Mouse (Mus musculus) splenic B cell, adult 2 months (primary cell): ENCODE data around the gene Myf5.

Experiments
- DNase-seq: peaks from one replicate; pipeline ENCODE4 v3.0.0-alpha.2; 2011; ENCODE audit warnings: low read depth, low spot score
- H3K27me3 ChIP-seq: 2 replicates; pipeline ENCODE4 v1.6.1; 2012; ENCODE audit warnings: mild to moderate bottlenecking, low read length, moderate library complexity, mixed read lengths; ENCODE audit not compliant: control insufficient read depth, poor library complexity, insufficient read depth, severe bottlenecking
- H3K36me3 ChIP-seq: 2 replicates; pipeline ENCODE4 v1.6.1; 2012; ENCODE audit warnings: mild to moderate bottlenecking, low read length, moderate library complexity, mixed read lengths; ENCODE audit not compliant: control insufficient read depth, poor library complexity, insufficient read depth, severe bottlenecking

Myf5 gene

GRCm38 (mm10) chr10:107485870-107486269 is at the start of gene Myf5:
Gene Myf5, minus strand, starts transcription at chr10:107486134.
- DNase-seq, result no peak
- Histone ChIP-seq H3K27me3 (no peaks in the 10 kb centered on the region), H3K36me3 (no peaks in the 10 kb centered on the region)

DNA sequence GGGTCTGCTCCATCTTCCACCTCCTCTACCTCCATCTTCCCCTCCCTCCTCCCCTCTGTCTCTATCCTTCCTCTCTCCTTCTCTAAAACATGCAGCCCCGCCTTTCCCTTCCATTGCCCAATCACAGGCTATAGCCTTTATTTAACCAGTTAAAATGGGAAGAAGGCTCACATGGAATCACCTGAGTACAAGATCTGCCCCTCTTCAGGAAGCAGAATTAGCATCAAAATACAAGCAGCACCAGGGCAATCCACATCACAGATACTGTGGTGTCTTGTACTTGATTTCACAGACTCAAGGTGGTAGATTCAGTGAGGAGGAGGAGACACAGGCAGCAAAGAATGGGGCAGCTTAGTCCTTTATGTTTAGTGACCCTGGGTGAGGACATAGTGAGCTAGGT is 42.8 kb upstream of the Myf5 start:
- H3K36me3 ChIP-seq, result no peaks in the 10 kb centered on the region
- DNase-seq, result no peak
- H3K27me3 ChIP-seq, result no peaks in the 10 kb centered on the region; the same call in 1 of the 2 replicates

DNA sequence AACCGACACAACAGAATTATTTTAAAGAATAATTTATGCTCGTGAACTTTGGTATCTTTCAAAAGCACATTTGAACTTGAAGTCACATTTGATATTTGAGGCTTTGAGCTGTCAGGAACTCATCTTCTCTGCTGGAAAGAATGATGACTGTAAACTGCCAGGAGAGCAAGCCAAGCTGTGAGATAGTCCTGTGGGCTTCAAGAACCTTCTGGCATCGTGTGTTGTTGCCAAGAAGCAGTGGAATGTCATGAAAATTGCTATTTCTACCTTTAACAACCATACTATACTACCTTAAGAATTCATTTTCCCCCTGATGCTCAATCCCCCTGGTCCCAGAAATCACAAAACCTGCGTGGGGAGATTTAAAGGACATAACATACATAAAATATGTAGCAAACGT is 33.3 kb upstream of the Myf5 start:
- DNase-seq, result no peak
- Histone ChIP-seq H3K27me3 (no peaks in the 10 kb centered on the region), H3K36me3 (no peaks in the 10 kb centered on the region)

- no peak for DNase-seq
- no peaks in the 10 kb centered on the region for H3K27me3 ChIP-seq
Measured at GRCm38 (mm10) chr10:107516641-107517040, 30.7 kb upstream of the Myf5 start.

DNA sequence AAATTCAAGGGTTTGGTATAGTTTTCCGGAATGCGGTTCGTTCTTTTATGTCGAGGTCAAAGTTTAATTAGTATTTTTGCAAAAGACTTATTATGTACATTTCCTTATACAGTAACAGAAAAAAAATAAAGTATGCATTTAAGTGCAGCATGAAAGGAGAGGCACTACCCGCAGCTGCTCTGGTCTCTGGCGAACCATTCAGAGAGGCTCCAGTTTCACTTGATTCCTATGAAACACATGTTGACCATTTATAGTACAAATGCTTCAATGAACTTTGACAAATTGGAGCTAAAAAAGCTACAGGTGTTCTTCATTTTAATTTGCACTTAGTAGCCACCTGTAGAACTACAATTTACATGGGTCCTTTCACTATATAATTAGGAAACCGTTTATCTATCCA is 28.8 kb upstream of the Myf5 start:
- Histone ChIP-seq H3K27me3 (no peaks in the 10 kb centered on the region), H3K36me3 (no peaks in the 10 kb centered on the region)
- DNase-seq, result no peak

More at GRCm38 (mm10) chr10:107516641-107517040, 30.7 kb upstream of the Myf5 start:
- H3K36me3 ChIP-seq, result no peaks in the 10 kb centered on the region

GRCm38 (mm10) chr10:107506397-107506796 is 20.5 kb upstream of the Myf5 start:
- no peak for DNase-seq
- no peaks in the 10 kb centered on the region for H3K36me3 ChIP-seq

DNA sequence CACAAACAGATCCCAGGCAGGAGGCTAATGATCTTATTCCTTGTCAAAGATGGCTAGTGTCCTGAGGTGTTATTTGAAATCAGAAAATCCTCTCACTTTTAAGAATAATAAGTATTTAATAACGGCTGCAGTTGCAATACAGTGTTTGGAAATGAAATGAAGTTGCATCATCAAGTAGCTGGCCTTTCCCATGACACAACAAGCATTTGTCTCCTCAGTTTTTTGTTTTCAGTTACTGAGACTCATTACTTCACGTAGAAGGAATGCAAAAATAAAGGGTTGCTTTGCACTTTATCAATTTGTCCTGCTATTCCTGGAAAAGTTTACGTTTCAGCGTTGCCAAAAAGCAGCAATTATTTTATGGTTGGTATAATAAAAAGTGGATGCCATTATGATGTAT is 17.5 kb upstream of the Myf5 start:
- Histone ChIP-seq H3K36me3 (no peaks in the 10 kb centered on the region), H3K27me3 (no peaks in the 10 kb centered on the region)
- no peak for DNase-seq

More at GRCm38 (mm10) chr10:107506397-107506796, 20.5 kb upstream of the Myf5 start:
- no peaks in the 10 kb centered on the region for H3K27me3 ChIP-seq

DNA sequence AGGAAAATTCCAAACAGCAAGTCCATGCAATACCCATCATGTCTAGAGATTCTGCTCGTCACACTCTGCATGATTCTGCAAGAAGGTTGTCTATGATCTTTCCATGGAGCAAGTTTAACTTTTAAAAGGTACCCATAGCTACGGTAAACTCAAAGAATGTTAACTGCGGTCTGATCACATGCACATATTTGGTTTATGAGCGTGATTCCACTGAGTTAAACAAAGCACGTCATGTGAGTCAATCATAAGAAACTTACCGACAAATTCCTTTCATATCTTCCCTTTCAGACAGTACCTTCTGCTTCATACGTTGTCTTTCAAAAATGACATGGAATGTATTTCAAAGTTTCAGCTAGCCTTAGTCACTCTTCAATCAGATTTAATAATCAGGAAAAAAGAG is 16.3 kb upstream of the Myf5 start:
- H3K27me3 ChIP-seq, result no peaks in the 10 kb centered on the region
- no peaks in the 10 kb centered on the region for H3K36me3 ChIP-seq
- no peak for DNase-seq

- no peak for DNase-seq
- no peaks in the 10 kb centered on the region for H3K36me3 ChIP-seq
- H3K27me3 ChIP-seq, result no peaks in the 10 kb centered on the region
Measured at GRCm38 (mm10) chr10:107499656-107500055, 13.7 kb upstream of the Myf5 start.

GRCm38 (mm10) chr10:107496402-107496801 is 10.5 kb upstream of the Myf5 start:
- no peaks in the 10 kb centered on the region for H3K36me3 ChIP-seq
- no peaks in the 10 kb centered on the region for H3K27me3 ChIP-seq
- DNase-seq, result no peak

GRCm38 (mm10) chr10:107494568-107494967 is 8.6 kb upstream of the Myf5 start, which contains the start of gene Myf6:
Gene Myf6, minus strand, starts transcription at chr10:107494737.
- no peak for DNase-seq
- Histone ChIP-seq H3K36me3 (no peaks in the 10 kb centered on the region), H3K27me3 (no peaks in the 10 kb centered on the region)

GRCm38 (mm10) chr10:107493580-107494474 is 7.9 kb upstream of the Myf5 start:
- H3K36me3 ChIP-seq, result no peaks in the 10 kb centered on the region
- no peak for DNase-seq
- no peaks in the 10 kb centered on the region for H3K27me3 ChIP-seq

DNA sequence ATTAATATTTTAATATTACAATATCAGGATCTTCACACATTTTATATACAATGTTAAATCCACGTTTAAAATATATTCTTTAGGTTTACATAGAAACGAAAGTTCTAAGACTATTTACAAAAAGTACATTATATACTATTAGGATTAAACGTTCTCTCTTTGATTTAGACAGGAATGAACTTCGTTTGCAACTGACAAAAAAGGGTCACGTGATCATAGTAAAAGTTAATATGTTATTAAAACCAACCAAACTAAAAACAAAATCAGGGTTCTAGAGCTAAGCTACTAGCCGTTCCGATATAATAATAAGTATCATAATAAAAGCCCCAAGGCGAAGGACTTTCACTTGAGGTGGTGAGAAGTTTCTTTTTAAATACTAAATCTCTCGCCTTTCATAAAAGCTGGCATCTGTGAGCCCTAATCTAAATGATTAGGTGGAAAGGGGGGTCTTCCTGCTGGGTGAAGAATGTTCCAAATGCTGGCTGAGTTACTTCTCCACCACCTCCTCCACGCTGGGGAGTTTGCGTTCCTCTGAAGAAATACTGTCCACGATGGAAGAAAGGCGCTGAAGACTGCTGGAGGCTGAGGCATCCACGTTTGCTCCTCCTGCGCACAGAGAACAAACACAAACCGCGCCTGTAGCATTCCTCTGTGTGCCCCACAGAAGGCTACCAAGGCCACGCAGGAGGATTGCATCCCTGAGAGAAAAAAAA is 7.1 kb upstream of the Myf5 start:
- Histone ChIP-seq H3K27me3 (no peaks in the 10 kb centered on the region), H3K36me3 (no peaks in the 10 kb centered on the region)
- DNase-seq, result no peak

DNA sequence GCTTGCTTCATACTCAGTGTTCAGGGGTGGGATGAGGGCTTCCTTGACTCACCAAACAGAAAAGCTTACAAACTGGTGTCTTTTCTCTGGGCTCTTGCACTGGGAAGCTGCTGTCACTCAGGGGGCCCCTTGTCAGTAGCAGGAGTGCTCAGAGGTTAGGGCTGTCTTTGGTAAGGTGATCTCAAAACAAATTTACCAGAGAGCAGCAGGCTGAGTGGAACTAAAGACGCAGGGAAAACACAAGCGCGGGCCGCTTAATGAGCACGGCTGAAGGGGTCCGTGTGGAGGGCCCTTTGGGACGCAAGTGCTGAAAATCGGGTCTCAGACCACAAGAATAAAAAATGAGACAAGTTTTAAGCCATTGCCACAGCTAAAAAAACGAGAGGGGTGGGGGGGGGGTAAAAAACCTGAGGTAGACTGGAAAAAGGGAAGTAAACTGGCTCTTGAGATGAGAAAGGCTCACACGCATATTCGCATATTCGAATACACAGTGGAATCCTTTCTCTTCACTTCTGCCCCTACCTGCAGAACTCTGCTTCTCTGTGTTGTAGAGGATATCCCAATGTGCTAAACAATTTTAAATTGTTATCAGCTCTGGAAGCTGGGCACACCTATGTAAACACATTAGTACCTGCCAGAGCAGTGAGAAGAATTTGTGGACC is 2.9 kb upstream of the Myf5 start:
- no peaks in the 10 kb centered on the region for H3K27me3 ChIP-seq
- H3K36me3 ChIP-seq, result no peaks in the 10 kb centered on the region
- no peak for DNase-seq

DNA sequence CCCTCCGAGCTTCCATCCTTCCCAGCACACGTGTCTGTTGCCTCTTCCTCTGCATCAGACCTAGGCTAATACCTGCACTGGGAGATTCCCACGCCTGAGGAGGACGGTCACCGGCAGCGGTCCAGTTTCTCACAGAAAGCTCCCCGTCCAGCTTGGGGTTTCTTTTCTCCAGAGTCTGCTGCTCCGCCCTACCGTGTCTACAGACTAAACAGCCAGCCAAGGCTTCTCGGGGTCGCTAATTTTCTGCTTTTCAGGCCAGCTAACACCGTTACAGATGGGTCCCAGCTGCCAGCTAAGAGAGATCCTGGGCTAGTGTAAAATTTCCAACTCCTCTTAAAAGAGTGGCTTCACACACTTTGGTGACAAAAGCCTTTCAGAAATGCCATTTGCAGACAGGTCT is 836 bp upstream of the Myf5 start:
- no peak for DNase-seq

More for the DNA sequence above, 836 bp upstream of the Myf5 start:
- H3K27me3 ChIP-seq, result no peaks in the 10 kb centered on the region
- no peaks in the 10 kb centered on the region for H3K36me3 ChIP-seq
